Comparison of ENCODE assay signal across 14 mouse cellular contexts in genomic region chr2:108935981-108936762, GRCm38 (mm10).
DNase-seq lines count a peak whose midpoint lies in the region; ATAC-seq lines count a peak whose summit lies in the region.
"Had no signal": no experiment of that assay in that cellular context is flagged by ENCODE, and none has a peak within 500 bp of the region (broad histone marks: within the 10 kb centered on the region; RNA-seq: fewer than 3 reads in every experiment).

No protein-coding gene starts in this region.

- no peaks in the 10 kb centered on the region for H3K36me3 ChIP-seq in forebrain, embryonic 11.5 days (ENCODE audit: control insufficient read depth, insufficient read depth, low read length)
- H3K36me3 ChIP-seq in forebrain, embryonic 10.5 days (replicated peaks), result no peaks in the 10 kb centered on the region
- no peaks in the 10 kb centered on the region for H3K36me3 ChIP-seq in midbrain, embryonic 11.5 days (ENCODE audit: control insufficient read depth, insufficient read depth, low read length)
- no peaks in the 10 kb centered on the region for H3K36me3 ChIP-seq in midbrain, embryonic 10.5 days
- H3K36me3 ChIP-seq in hindbrain, embryonic 12.5 days, result no peaks in the 10 kb centered on the region
- no peaks in the 10 kb centered on the region for H3K36me3 ChIP-seq in midbrain, embryonic 15.5 days (replicated peaks)

- no peaks in the 10 kb centered on the region for H3K27me3 ChIP-seq in forebrain, embryonic 11.5 days (ENCODE audit: control insufficient read depth, insufficient read depth, low read length)
- H3K27me3 ChIP-seq in forebrain, embryonic 10.5 days (ENCODE audit: poor library complexity, severe bottlenecking), result no peaks in the 10 kb centered on the region
- no peaks in the 10 kb centered on the region for H3K27me3 ChIP-seq in midbrain, embryonic 11.5 days (ENCODE audit: control insufficient read depth, insufficient read depth, low read length)
- no peaks in the 10 kb centered on the region for H3K27me3 ChIP-seq in midbrain, embryonic 10.5 days (ENCODE audit: low read depth, poor library complexity, severe bottlenecking)
- no peaks in the 10 kb centered on the region for H3K27me3 ChIP-seq in hindbrain, embryonic 12.5 days
- no peaks in the 10 kb centered on the region for H3K27me3 ChIP-seq in midbrain, embryonic 15.5 days (replicated peaks)

- peak; percentile 73 for ATAC-seq in forebrain, embryonic 11.5 days (replicated peaks; ENCODE audit: low FRiP score)
- ATAC-seq in midbrain, embryonic 11.5 days (ENCODE audit: low FRiP score), result peak; percentile 76
- ATAC-seq in hindbrain, embryonic 12.5 days (ENCODE audit: low FRiP score), result peak; percentile 81
- peak; percentile 94 for ATAC-seq in midbrain, embryonic 15.5 days (replicated peaks)

- no peak for DNase-seq in forebrain, embryonic 11.5 days (ENCODE audit: low spot score)
- DNase-seq in forebrain, embryonic 10.5 days (ENCODE audit: extremely low spot score, low spot score), result no peak
- no peak for DNase-seq in midbrain, embryonic 11.5 days (ENCODE audit: low spot score, missing footprints)
- no peak for DNase-seq in midbrain, embryonic 10.5 days (ENCODE audit: low spot score)
- DNase-seq in frontal cortex, postnatal 10 days (ENCODE audit: low spot score in 2 of 2), result no peak
- no peak for DNase-seq in urinary bladder, postnatal 36 days (ENCODE audit: low spot score in 2 of 2)
- DNase-seq: cerebellum, adult 18-20 months; embryo, embryonic 11 days; kidney, adult 11 months; layer of hippocampus, adult 9-11 months; right cerebral cortex, adult 18-20 months; thymus, adult 2 months had no signal

- H3K4me2 ChIP-seq in forebrain, embryonic 11.5 days (ENCODE audit: low read depth, low read length, severe bottlenecking), result no peak overlapping the region
- no peak overlapping the region for H3K4me2 ChIP-seq in midbrain, embryonic 11.5 days
- no peak overlapping the region for H3K4me2 ChIP-seq in hindbrain, embryonic 12.5 days (replicated peaks)
- H3K4me2 ChIP-seq in midbrain, embryonic 15.5 days, result no peak overlapping the region

- H3K27ac ChIP-seq in forebrain, embryonic 11.5 days (ENCODE audit: low read depth, low read length), result no peak overlapping the region
- H3K27ac ChIP-seq in forebrain, embryonic 10.5 days, result no peak overlapping the region
- no peak overlapping the region for H3K27ac ChIP-seq in midbrain, embryonic 11.5 days (ENCODE audit: low read depth, low read length)
- no peak overlapping the region for H3K27ac ChIP-seq in midbrain, embryonic 10.5 days (replicated peaks)
- no peak overlapping the region for H3K27ac ChIP-seq in hindbrain, embryonic 12.5 days
- no peak overlapping the region for H3K27ac ChIP-seq in midbrain, embryonic 15.5 days

- no peaks in the 10 kb centered on the region for H3K9me3 ChIP-seq in forebrain, embryonic 11.5 days (ENCODE audit: control insufficient read depth, low read length)
- H3K9me3 ChIP-seq in forebrain, embryonic 10.5 days, result no peaks in the 10 kb centered on the region
- H3K9me3 ChIP-seq in midbrain, embryonic 11.5 days (ENCODE audit: control insufficient read depth, low read length), result no peaks in the 10 kb centered on the region
- no peaks in the 10 kb centered on the region for H3K9me3 ChIP-seq in midbrain, embryonic 10.5 days (replicated peaks)
- H3K9me3 ChIP-seq in hindbrain, embryonic 12.5 days (replicated peaks), result no peaks in the 10 kb centered on the region
- no peaks in the 10 kb centered on the region for H3K9me3 ChIP-seq in midbrain, embryonic 15.5 days

- H3K4me1 ChIP-seq in forebrain, embryonic 11.5 days (replicated peaks; ENCODE audit: control insufficient read depth, insufficient read depth, low read length), result no peaks in the 10 kb centered on the region
- H3K4me1 ChIP-seq in forebrain, embryonic 10.5 days, result no peaks in the 10 kb centered on the region
- peaks cover 5% of the 10 kb centered on the region; the same call in 1 of the 2 replicates for H3K4me1 ChIP-seq in midbrain, embryonic 11.5 days (ENCODE audit: control insufficient read depth, insufficient read depth, low read length)
- H3K4me1 ChIP-seq in midbrain, embryonic 10.5 days, result peaks cover 6% of the 10 kb centered on the region; the same call in 1 of the 2 replicates
- no peaks in the 10 kb centered on the region for H3K4me1 ChIP-seq in hindbrain, embryonic 12.5 days
- H3K4me1 ChIP-seq in midbrain, embryonic 15.5 days, result peaks cover 9% of the 10 kb centered on the region; the same call in 1 of the 2 replicates

- H3K4me3 ChIP-seq in forebrain, embryonic 11.5 days (ENCODE audit: low read depth, low read length), result no peak overlapping the region
- H3K4me3 ChIP-seq in forebrain, embryonic 10.5 days, result no peak overlapping the region
- no peak overlapping the region for H3K4me3 ChIP-seq in midbrain, embryonic 11.5 days (ENCODE audit: low read depth, low read length)
- H3K4me3 ChIP-seq in midbrain, embryonic 10.5 days, result no peak overlapping the region
- no peak overlapping the region for H3K4me3 ChIP-seq in hindbrain, embryonic 12.5 days
- no peak overlapping the region for H3K4me3 ChIP-seq in midbrain, embryonic 15.5 days

- H3K9ac ChIP-seq in forebrain, embryonic 11.5 days (ENCODE audit: low read length), result no peak overlapping the region
- H3K9ac ChIP-seq in midbrain, embryonic 11.5 days (ENCODE audit: low read length), result no peak overlapping the region
- H3K9ac ChIP-seq in hindbrain, embryonic 12.5 days, result no peak overlapping the region
- no peak overlapping the region for H3K9ac ChIP-seq in midbrain, embryonic 15.5 days

- 65% methylated on average over 5 of the region's 5 CpGs for WGBS in forebrain, embryonic 11.5 days
- 87% methylated on average over 5 of the region's 5 CpGs for WGBS in forebrain, embryonic 10.5 days
- WGBS in midbrain, embryonic 11.5 days, result 66% methylated on average over 5 of the region's 5 CpGs
- 78% methylated on average over 5 of the region's 5 CpGs for WGBS in midbrain, embryonic 10.5 days
- 48% methylated on average over 5 of the region's 5 CpGs for WGBS in hindbrain, embryonic 12.5 days
- WGBS in midbrain, embryonic 15.5 days, result 31% methylated on average over 5 of the region's 5 CpGs
